Mouse (Mus musculus): ENCODE measurements around the gene Tspo. TPM values are rescaled to one million over a fixed set of nuclear protein-coding genes. Genes with fewer than 3 reads are reported as not detected.

The Tspo gene
- total RNA-seq, 1 experiment from 2014 or later: 19.0 TPM

DNA sequence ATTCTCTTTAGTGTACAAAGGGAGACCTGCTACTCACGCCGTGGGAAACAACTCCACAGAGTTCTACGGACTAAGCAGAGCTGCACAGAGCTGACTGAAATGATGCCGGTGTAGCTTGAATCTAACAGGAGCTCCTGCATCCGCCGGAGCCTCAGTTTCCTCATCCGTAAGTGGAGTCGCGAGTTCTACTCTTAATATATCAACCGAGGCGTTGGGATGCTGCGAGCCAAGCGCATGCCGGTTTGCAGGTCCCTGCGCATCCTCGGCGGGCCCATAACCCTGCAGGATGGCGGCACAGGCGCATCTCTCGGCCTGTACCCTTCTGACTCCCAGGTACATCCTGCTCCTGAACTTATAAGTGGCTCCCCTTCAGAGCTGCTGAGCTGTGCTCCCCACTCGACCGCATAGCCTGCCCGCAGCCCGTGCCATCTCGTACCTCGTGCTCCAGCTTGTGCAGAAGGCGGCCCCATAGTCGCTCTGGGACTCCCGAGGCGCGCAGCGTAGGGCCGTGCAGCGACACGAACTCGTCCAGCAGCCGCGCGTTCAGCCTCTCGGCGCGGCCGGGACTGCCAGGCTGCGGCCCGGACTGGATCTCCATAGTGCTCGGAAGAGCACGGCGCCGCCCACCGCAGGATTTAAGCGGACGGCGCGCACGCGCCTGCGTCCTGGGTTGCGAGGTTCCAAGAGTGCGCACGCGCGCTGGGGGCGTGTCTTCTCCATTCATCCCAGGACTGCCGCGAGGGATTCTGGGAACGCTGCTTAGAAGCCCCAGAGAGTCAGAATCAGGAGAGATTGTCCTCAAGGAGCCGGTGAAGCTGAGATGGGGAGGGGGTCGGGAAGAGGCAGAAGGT is 31.3 kb downstream of the Tspo start, which contains the start of gene Ttll12:
Ttll12 (minus strand) TSS at position 645 of the 851 bp plus-strand sequence.
- ATAC-seq (replicated peaks in 1 of 2; ENCODE audit: insufficient read depth in 1 of 2, low FRiP score in 2 of 2, low TSS enrichment in 1 of 2, low read depth in 1 of 2, poor library complexity in 2 of 2, severe bottlenecking in 2 of 2): peak; percentile 80 to 86

DNA sequence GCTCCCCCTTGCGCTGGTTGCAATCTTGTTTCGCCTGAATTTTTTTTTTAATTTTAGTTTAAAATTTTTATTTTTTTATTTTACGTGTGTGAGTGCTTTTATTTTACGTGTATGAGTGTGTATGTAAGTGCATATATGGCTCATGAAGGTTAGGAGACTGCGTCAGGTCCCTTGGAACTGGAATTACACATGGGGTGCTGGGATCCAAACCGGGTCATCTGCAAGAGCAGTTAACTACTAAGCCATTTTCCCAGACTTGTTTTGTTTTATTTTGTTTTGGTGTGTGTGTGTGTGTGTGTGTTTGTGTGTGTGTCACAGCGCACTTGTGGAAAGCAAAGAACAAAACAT is 31.9 kb downstream of the Tspo start:
- no peak for ATAC-seq (replicated peaks in 1 of 2; ENCODE audit: insufficient read depth in 1 of 2, low FRiP score in 2 of 2, low TSS enrichment in 1 of 2, low read depth in 1 of 2, poor library complexity in 2 of 2, severe bottlenecking in 2 of 2)

DNA sequence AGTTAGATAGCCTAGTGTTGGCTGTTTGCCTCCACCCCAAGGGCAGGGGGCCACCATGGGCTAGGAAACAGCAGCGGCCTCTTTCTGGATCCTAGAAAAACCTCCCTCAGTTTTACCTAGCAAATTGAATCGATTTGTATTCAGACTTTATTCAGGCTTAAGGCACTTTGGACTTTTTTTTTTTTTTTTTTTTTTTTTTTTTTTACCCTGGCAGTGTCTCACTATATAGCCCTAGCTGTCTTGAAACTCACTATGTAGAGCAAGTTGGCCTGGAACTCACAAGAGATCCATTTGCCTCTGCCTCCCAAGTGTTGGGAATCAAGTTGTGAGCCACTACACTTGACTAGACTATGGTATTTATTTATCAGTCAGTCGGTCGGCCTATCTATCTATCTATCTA is 33.4 kb downstream of the Tspo start:
- ATAC-seq (replicated peaks in 1 of 2; ENCODE audit: insufficient read depth in 1 of 2, low FRiP score in 2 of 2, low TSS enrichment in 1 of 2, low read depth in 1 of 2, poor library complexity in 2 of 2, severe bottlenecking in 2 of 2): no peak

DNA sequence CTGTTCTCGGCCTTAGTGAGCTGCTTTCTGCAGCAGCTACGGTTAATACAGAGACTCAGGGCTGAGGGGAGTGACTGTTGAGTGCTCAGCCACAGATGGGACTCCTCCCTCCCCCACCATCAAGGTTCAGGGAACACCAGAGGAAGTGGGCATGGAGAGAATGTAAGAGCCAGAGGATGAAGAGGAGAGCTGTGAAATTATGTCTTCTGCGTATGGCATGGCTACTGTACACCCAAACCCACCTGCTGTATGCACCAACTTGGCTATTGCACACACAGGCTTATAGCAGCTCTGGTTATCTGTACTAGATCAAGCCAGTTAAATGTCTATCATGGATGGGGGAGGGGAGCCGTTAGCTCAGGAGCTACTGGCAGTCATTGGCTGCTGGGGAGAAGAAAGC is 37.8 kb downstream of the Tspo start:
- ATAC-seq (replicated peaks in 1 of 2; ENCODE audit: insufficient read depth in 1 of 2, low FRiP score in 2 of 2, low TSS enrichment in 1 of 2, low read depth in 1 of 2, poor library complexity in 2 of 2, severe bottlenecking in 2 of 2): no peak

DNA sequence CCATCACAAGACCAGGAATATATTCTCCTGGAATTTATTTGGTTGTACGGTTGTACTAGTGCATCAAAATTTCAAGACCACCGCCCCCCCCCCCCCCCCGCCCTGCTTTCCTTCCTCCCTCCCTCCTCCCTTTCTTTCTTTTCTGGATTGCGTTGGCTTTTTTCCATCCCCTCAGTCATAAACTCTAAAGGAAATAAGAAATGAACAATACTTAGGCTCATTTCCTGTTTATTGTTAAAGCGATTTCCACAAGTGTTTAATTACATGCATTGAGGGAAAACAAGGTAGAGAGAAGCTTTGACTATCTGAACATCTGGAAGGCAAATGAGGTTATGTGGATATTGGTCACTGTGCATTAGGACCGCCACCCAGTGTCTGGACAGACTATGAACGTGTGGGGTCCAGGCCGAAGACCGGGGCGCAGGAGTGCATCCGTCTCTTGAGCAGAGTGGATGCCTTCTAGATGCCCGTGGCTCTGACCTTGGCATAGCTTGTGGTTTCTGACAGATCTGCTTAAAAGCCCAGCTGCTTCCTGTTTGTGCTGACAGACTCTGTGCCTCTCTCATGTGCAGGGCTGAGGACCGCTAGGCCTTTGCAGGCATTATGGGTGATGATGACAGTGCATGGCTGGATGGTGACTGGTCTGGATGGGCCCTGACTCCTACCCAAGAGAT is 39.1 kb downstream of the Tspo start:
- peak; percentile 84 to 90 for ATAC-seq (replicated peaks in 1 of 2; ENCODE audit: insufficient read depth in 1 of 2, low FRiP score in 2 of 2, low TSS enrichment in 1 of 2, low read depth in 1 of 2, poor library complexity in 2 of 2, severe bottlenecking in 2 of 2)

DNA sequence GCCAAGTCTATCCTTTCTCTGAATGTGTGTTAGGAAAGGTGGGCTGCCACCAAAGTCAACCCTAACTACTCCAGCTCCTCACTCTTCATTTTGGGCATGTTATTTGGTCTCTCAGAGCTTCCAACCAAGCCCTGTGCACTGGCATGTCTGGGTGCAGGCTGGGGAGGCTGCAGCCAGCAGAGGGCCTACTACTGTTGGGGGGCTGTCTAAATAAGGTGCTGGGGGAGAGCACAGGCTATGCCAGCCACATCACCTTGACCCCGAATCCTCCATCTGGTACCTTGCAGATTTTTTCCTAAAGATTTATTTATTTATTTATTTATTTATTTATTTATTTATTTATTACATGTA is 39.6 kb downstream of the Tspo start:
- 0 out of 4 replicates have a peak, but pooled peaks of 1 of the 2 experiments have one; percentile 1 for ATAC-seq (replicated peaks in 1 of 2; ENCODE audit: insufficient read depth in 1 of 2, low FRiP score in 2 of 2, low TSS enrichment in 1 of 2, low read depth in 1 of 2, poor library complexity in 2 of 2, severe bottlenecking in 2 of 2)

DNA sequence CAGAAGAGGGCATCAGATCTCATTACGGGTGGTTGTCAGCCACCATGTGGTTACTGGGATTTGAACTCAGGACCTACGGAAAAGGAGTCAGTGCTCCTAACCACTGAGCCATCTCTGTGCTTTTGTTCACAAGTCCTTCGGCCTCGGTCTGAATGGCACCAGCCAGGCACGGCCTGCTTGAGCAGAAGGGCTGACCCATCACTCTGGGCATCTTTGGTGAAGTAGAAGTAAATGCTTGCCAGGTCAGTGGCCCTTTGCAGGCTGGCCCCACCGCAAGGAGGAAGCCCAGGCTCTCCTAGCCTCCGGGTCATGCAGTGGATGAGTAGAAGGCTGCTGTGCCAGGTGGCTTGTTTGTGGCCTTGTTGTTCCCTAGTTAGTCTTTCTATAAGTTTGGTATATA is 40.0 kb downstream of the Tspo start:
- ATAC-seq (replicated peaks in 1 of 2; ENCODE audit: insufficient read depth in 1 of 2, low FRiP score in 2 of 2, low TSS enrichment in 1 of 2, low read depth in 1 of 2, poor library complexity in 2 of 2, severe bottlenecking in 2 of 2): no peak

DNA sequence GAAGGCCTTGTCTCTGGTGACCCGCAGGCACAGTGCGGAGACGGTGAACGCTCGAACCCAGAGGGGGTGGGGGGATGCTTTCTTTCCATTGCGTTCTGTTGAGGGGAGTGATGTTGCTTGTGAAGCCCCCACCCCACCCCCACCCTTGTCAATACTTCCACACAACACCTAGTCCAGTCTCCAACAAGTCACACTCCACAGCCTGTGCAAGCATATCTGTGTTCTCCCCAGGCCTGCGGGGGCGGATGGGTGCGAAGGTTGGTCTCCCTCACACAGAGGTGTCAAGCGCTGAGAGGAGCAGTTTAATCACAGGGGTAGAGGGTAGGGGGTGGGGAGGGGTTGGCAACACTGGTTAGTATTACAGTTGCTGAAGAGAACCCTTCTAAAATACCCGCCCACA is 42.8 kb downstream of the Tspo start:
- no peak for ATAC-seq (replicated peaks in 1 of 2; ENCODE audit: insufficient read depth in 1 of 2, low FRiP score in 2 of 2, low TSS enrichment in 1 of 2, low read depth in 1 of 2, poor library complexity in 2 of 2, severe bottlenecking in 2 of 2)

DNA sequence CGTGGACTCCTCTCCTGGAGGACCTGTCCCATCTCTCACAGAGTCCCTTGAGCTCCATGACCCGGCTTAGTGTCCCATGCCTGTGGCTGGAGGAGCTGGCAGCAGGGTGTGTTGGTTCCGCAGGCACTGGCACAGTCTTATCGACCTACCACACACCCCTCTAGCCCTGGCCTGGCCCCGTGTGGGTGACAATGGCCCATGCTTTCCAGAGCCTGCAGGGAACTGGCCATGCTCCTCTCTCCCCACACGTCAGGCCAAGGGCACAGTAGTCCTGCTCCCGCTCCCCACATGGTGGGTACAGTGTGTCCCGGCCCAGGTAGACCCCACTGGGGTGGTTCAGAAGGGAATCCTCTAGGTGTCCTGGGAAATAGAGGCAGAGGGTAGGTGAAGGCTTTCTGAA is 43.3 kb downstream of the Tspo start:
- ATAC-seq (replicated peaks in 1 of 2; ENCODE audit: insufficient read depth in 1 of 2, low FRiP score in 2 of 2, low TSS enrichment in 1 of 2, low read depth in 1 of 2, poor library complexity in 2 of 2, severe bottlenecking in 2 of 2): no peak

DNA sequence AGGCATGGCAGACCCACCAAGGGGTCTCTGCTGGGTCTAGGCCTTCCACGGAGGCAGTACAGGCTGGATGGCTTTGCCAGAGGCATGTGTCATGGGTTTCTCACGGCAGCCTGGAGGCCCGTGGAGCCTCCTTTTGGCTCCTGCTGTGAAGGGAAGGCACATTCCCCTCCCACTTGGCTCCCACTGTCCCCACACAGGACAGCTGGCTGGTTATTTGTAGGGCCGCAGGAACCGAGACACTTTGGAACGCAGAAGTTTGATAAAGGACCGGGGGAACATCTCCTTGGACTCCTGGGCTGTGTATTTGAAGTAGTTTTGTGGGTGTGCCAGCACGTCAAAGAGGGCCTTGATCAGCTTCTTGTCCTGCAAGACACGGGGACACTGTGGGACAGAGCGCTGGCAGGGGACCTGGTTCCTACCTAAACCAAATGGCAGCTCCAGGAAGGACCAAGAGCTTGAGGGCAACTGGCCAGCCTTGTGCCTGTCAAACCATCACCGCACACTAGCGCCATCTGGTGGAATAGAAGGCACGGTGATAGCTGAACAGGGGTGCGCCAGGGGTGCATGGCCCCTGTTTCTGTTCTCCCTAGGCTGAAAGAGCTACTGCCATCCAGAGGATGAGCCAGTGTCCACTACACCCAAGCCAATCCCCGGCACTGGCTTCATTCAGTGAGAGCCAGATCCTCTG is 43.9 kb downstream of the Tspo start:
- peak; percentile 67 to 77 for ATAC-seq (replicated peaks in 1 of 2; ENCODE audit: insufficient read depth in 1 of 2, low FRiP score in 2 of 2, low TSS enrichment in 1 of 2, low read depth in 1 of 2, poor library complexity in 2 of 2, severe bottlenecking in 2 of 2)

DNA sequence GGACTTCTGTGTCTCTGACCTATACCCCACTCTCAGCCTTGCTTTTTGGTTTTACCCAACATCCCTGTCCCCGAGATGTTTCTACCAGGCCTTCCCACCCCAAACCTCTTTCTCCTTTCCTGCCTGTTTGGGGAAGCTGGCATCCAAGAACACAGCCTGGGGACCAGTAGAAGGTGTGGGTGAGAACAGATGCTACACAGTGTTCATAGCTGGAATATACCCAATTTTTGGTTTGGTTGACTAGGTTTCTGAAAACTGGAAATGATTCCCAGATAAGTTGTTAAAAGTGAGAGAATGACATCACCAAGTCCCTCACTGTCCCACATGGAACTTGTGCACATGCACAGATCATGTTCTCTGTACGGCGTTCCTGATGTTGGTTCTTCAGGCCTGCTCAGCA is 51.9 kb downstream of the Tspo start:
- no peak for ATAC-seq (replicated peaks in 1 of 2; ENCODE audit: insufficient read depth in 1 of 2, low FRiP score in 2 of 2, low TSS enrichment in 1 of 2, low read depth in 1 of 2, poor library complexity in 2 of 2, severe bottlenecking in 2 of 2)

Other genes starting within 250 kb of the Tspo start
- gene Arfgap3, start 213.3 kb upstream of the Tspo start, total RNA-seq (2017): 13.0 and 18.4 TPM in 2 replicates
- gene Pacsin2, start 99.0 kb upstream of the Tspo start, total RNA-seq (2017): 62.1 and 83.5 TPM in 2 replicates
- gene Ttll1, start 52.7 kb upstream of the Tspo start, total RNA-seq (2017): 6.4 and 8.2 TPM in 2 replicates
- gene Bik, start 36.7 kb upstream of the Tspo start, total RNA-seq (2017): not detected in 2 replicates
- gene Mcat, start 195 bp downstream of the Tspo start, total RNA-seq (2017): 12.4 and 12.7 TPM in 2 replicates
- 8.4 and 19.1 TPM in 2 replicates for gene Ttll12, start 31.6 kb downstream of the Tspo start, total RNA-seq (2017)
- gene Scube1, start 161.4 kb downstream of the Tspo start, total RNA-seq (2017): not detected in 2 replicates
- not detected in 2 replicates for gene Mpped1, start 215.9 kb downstream of the Tspo start, total RNA-seq (2017)